Mouse (Mus musculus) heart, embryonic 14.5 days (tissue): ENCODE measurements around the gene Bhlhb9. TPM values are rescaled to one million over a fixed set of nuclear protein-coding genes. Genes with fewer than 3 reads are reported as not detected.

Experiments used
- ATAC-seq: fragments of 200-750 bp; cut with Nextera tagmentation; 2 replicates; pipeline ENCODE4 v1.8.0; 2017; ENCODE audit warnings: low read depth, moderate TSS enrichment; ENCODE audit not compliant: insufficient number of reproducible peaks, insufficient read depth, low FRiP score
- H3K27ac ChIP-seq, 2 experiments: fragments of 200-500 bp in 1 of 2; fragments of 300-500 bp in 1 of 2; sonication (generic) in 1 of 2; replicated peaks in 1 of 2; 2 replicates each; pipeline ENCODE4 v1.5.1; 2012 to 2014; ENCODE audit warnings: low read depth in 2 of 2, low read length in 2 of 2, control low read depth in 1 of 2, mild to moderate bottlenecking in 1 of 2, mixed read lengths in 1 of 2; ENCODE audit not compliant: control insufficient read depth in 1 of 2, insufficient read depth in 1 of 2
- H3K27me3 ChIP-seq: fragments of 300-500 bp; sonication (generic); 2 replicates; pipeline ENCODE4 v1.6.1; 2014; ENCODE audit warnings: mild to moderate bottlenecking, low read length, control low read depth; ENCODE audit not compliant: control insufficient read depth, insufficient read depth
- H3K36me3 ChIP-seq: fragments of 300-500 bp; sonication (generic); 2 replicates; pipeline ENCODE4 v1.6.1; 2014; ENCODE audit warnings: mild to moderate bottlenecking, control low read depth, low read length, mixed read lengths; ENCODE audit not compliant: control insufficient read depth, insufficient read depth
- H3K4me1 ChIP-seq, 2 experiments: fragments of 200-500 bp in 1 of 2; fragments of 300-500 bp in 1 of 2; sonication (generic) in 1 of 2; 2 replicates each; pipeline ENCODE4 v1.6.1; 2012 to 2014; ENCODE audit warnings: low read length in 2 of 2, control low read depth in 1 of 2, mixed read lengths in 1 of 2; ENCODE audit not compliant: control insufficient read depth in 2 of 2, insufficient read depth in 2 of 2
- H3K4me2 ChIP-seq: fragments of 300-500 bp; sonication (generic); 2 replicates; pipeline ENCODE4 v1.6.1; 2014; ENCODE audit warnings: mild to moderate bottlenecking, low read length
- H3K4me3 ChIP-seq, 2 experiments: fragments of 200-500 bp in 1 of 2; fragments of 300-500 bp in 1 of 2; sonication (generic) in 1 of 2; 2 replicates each; pipeline ENCODE4 v1.5.1; 2012 to 2014; ENCODE audit warnings: low read length in 2 of 2, mild to moderate bottlenecking in 2 of 2, control low read depth in 1 of 2, low read depth in 1 of 2, moderate library complexity in 1 of 2; ENCODE audit not compliant: control insufficient read depth in 1 of 2, insufficient read depth in 1 of 2
- H3K9ac ChIP-seq: fragments of 300-500 bp; sonication (generic); 2 replicates; pipeline ENCODE4 v1.6.1; 2014; ENCODE audit warnings: mild to moderate bottlenecking, low read length
- H3K9me3 ChIP-seq: fragments of 300-500 bp; sonication (generic); 2 replicates; pipeline ENCODE4 v1.6.1; 2016; ENCODE audit warnings: low read length, control low read depth; ENCODE audit not compliant: control insufficient read depth
- WGBS: fragments of 180-500 bp; shearing (Covaris S2); extraction: QIAGEN DNeasy Blood & Tissue Kit; methylation state at CpG from one replicate; pipeline ENCODE4 v1.1.7; 2014; 5-methylcytosine and 5-hydroxymethylcytosine counted together
- microRNA counts: library from miRNA; unstranded; fragments of <30 nt; microRNA quantifications from one replicate; lab custom pipeline; 2016
- microRNA-seq: library from miRNA; unstranded; fragments of <30 nt; microRNA quantifications from one replicate; pipeline ENCODE4, GENCODE M21; 2016
- polyA plus RNA-seq: library from polyadenylated mRNA; unstranded; fragments of >200 nt; fragmentation: Nextera tagmentation; extraction: Ambion mirVana; gene quantifications from 2 replicates; pipeline ENCODE4 v1.2.1, GENCODE M21; 2014

Bhlhb9 gene
- polyA plus RNA-seq, 1 experiment from 2014 or later = 65.9 TPM

DNA sequence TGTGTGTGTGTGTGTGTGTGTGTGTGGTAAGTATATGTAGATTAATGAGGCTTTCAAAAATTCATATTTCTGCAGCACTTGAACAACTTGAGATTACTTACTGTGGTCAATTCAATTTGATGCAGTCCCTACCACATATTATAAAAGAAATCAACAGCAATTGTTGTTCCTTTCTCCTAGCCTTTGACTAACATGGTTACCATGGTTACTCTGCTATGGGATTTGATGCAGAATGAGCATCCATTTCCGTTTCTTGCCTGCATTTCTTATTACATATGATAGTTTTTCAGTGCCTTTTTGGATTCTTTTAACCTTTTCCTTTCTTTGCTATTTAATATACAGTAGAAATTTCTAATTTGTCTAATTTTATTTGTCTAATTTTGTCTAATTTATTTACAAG lies 119.7 kb downstream of the Bhlhb9 start:
- 72% methylated on average over 1 of the region's 1 CpGs for WGBS
- Histone ChIP-seq H3K27me3 (no peaks in the 10 kb centered on the region), H3K4me2 (no peak overlapping the region), H3K9me3 (no peaks in the 10 kb centered on the region), H3K27ac (no peak overlapping the region), H3K4me3 (no peak overlapping the region), H3K9ac (no peak overlapping the region), H3K4me1 (no peaks in the 10 kb centered on the region), H3K36me3 (no peaks in the 10 kb centered on the region)
- ATAC-seq = no peak

DNA sequence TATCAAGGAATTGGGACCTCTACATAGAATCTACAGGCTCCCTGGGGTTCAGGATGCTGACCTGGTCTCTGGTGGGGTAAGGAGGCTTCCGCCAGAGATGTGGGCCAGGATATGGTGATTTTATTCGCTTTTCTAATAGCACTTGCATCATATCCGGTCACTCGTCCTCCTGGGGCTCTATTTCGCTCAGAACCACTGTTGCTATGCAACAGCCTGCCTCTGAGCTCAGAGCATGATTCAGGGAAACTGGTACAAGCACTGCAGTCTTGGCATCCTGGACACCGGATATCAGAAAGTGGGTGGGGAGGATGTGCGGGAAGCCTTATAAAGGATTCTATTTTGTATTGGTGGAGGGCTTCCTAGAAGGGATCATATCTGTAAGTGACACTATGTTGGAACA lies 124.8 kb downstream of the Bhlhb9 start:
- Histone ChIP-seq H3K4me2 (no peak overlapping the region), H3K4me3 (no peak overlapping the region), H3K4me1 (no peaks in the 10 kb centered on the region), H3K9me3 (no peaks in the 10 kb centered on the region), H3K27me3 (no peaks in the 10 kb centered on the region), H3K36me3 (no peaks in the 10 kb centered on the region), H3K9ac (no peak overlapping the region), H3K27ac (no peak overlapping the region)
- WGBS = 75% methylated on average over 7 of the region's 7 CpGs
- ATAC-seq = no peak

GRCm38 (mm10) chrX:135925911-135926310 lies 128.5 kb downstream of the Bhlhb9 start:
- ATAC-seq = no peak
- Histone ChIP-seq H3K27me3 (no peaks in the 10 kb centered on the region), H3K9me3 (no peaks in the 10 kb centered on the region), H3K4me1 (no peaks in the 10 kb centered on the region), H3K36me3 (no peaks in the 10 kb centered on the region), H3K4me3 (no peak overlapping the region), H3K9ac (no peak overlapping the region), H3K27ac (no peak overlapping the region), H3K4me2 (no peak overlapping the region)
- WGBS = 47% methylated on average over 3 of the region's 3 CpGs

- no peak for ATAC-seq
- H3K9me3 ChIP-seq = no peaks in the 10 kb centered on the region
- no peak overlapping the region for H3K4me2 ChIP-seq
- no peak overlapping the region for H3K4me3 ChIP-seq
- no peaks in the 10 kb centered on the region for H3K27me3 ChIP-seq
- no peak overlapping the region for H3K9ac ChIP-seq
- no peak overlapping the region for H3K27ac ChIP-seq
- H3K36me3 ChIP-seq = no peaks in the 10 kb centered on the region
- H3K4me1 ChIP-seq = no peaks in the 10 kb centered on the region
These were observed 131.2 kb downstream of the Bhlhb9 start for GRCm38 (mm10) chrX:135928588-135928987.

DNA sequence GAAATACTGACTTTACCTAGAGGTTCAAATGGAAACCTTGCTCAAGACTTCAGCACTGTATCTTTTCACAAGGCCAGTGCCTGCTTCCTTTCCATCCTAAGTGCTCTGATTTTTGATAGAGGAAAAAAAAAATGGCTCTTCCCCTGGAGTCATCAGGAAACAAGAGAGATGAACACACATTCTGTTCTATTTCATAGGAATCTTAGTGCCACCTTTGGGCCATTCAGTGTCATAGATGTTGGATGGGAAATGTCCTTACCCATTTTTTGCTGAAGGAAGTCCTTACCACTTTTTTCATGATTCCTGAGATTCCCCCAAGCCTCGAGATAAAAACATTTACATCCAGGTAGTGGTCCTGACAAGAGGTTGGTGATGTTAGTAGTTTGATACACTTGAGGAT lies 139.1 kb downstream of the Bhlhb9 start:
- no peaks in the 10 kb centered on the region for H3K9me3 ChIP-seq
- no peak for ATAC-seq
- no peak overlapping the region for H3K27ac ChIP-seq

More for the DNA sequence above, 139.1 kb downstream of the Bhlhb9 start:
- Histone ChIP-seq H3K27me3 (no peaks in the 10 kb centered on the region), H3K4me2 (no peak overlapping the region), H3K9ac (no peak overlapping the region), H3K4me3 (no peak overlapping the region), H3K4me1 (no peaks in the 10 kb centered on the region), H3K36me3 (no peaks in the 10 kb centered on the region)
- 34% methylated on average over 1 of the region's 1 CpGs for WGBS

MicroRNAs within 50 kb of the gene (microRNA counts, 519-probe panel; counts per million panel counts)
- microRNA mmu-miR-1970 (lab: Ali Mortazavi, UCI) = 322 counts per million, percentile 70 among the panel's probes with 10 or more counts

Small RNAs within 50 kb of the gene (microRNA-seq; reads per million reads assigned to microRNA genes)
- gene Mir1970 = not detected

Other genes starting within 250 kb of the Bhlhb9 start
- gene Nxf7, start 198.8 kb upstream of the Bhlhb9 start, polyA plus RNA-seq = 0.30 and 0.32 TPM in 2 replicates
- gene Prame, start 169.9 kb upstream of the Bhlhb9 start, polyA plus RNA-seq = not detected in 2 replicates
- gene Tcp11x2, start 103.8 kb upstream of the Bhlhb9 start, polyA plus RNA-seq = not detected in 2 replicates
- not detected in 2 replicates for gene Tmsb15a, start 72.3 kb upstream of the Bhlhb9 start, polyA plus RNA-seq
- 7.2 and 9.9 TPM in 2 replicates for gene Armcx5, start 54.9 kb upstream of the Bhlhb9 start, polyA plus RNA-seq
- gene Gprasp1, start 54.9 kb upstream of the Bhlhb9 start, polyA plus RNA-seq = 37.7 and 37.9 TPM in 2 replicates
- 20.7 and 21.5 TPM in 2 replicates for gene Gprasp2, start 41.4 kb downstream of the Bhlhb9 start, polyA plus RNA-seq
- 74.2 and 78.4 TPM in 2 replicates for gene Arxes2, start 196.2 kb downstream of the Bhlhb9 start, polyA plus RNA-seq
- 27.5 and 27.6 TPM in 2 replicates for gene Arxes1, start 235.8 kb downstream of the Bhlhb9 start, polyA plus RNA-seq